Mouse (Mus musculus) megakaryocyte-erythroid progenitor cell, adult 5 weeks (primary cell): ENCODE measurements around the gene Cited2. TPM values are rescaled to one million over a fixed set of nuclear protein-coding genes. Genes with fewer than 3 reads are reported as not detected.

Experiments
- polyA plus RNA-seq: library from polyadenylated mRNA; stranded (reverse); fragments of >175 nt; gene quantifications from 2 replicates; pipeline ENCODE4 v1.2.3, GENCODE M21; 2012

Gene Cited2
- polyA plus RNA-seq = 367 and 392 TPM in 2 replicates

GRCm38 (mm10) chr10:17722653-17723410 is at the start of gene Cited2:
Cited2 (plus strand) TSS chr10:17723218.

Other genes starting within 250 kb of the Cited2 start
- 0.18 and 0.28 TPM in 2 replicates for gene Txlnb, start 73.0 kb downstream of the Cited2 start, polyA plus RNA-seq
- 8.9 and 11.3 TPM in 2 replicates for gene Heca, start 224.8 kb downstream of the Cited2 start, polyA plus RNA-seq